Mouse (Mus musculus): Measurements from ENCODE around the gene Adgrd1. TPM values are rescaled to one million over a fixed set of nuclear protein-coding genes. Genes with fewer than 3 reads are reported as not detected.
"Not testable (repeated sequence)": the region's sequence is repeated elsewhere in the genome, so short reads cannot be mapped to it uniquely, and the experiment has no call there.

Gene Adgrd1
- polyA plus RNA-seq, 1 experiment from 2014 or later, result 1.6 TPM

GRCm38 (mm10) chr5:129121654-129122285, 25.2 kb downstream of the Adgrd1 start:
- no peaks in the 10 kb centered on the region for H3K9me3 ChIP-seq (ENCODE audit: control insufficient read depth, low read length)
- no peak overlapping the region for H3K4me3 ChIP-seq (ENCODE audit: control insufficient read depth in 1 of 2, insufficient read depth in 1 of 2, low read depth in 1 of 2, low read length in 2 of 2)
- H3K27ac ChIP-seq (replicated peaks in 1 of 2; ENCODE audit: control insufficient read depth in 1 of 2, insufficient read depth in 1 of 2, low read depth in 2 of 2, low read length in 2 of 2), result no peak overlapping the region
- no peaks in the 10 kb centered on the region for H3K36me3 ChIP-seq (ENCODE audit: control insufficient read depth, insufficient read depth, low read length)
- no peak overlapping the region for H3K9ac ChIP-seq (ENCODE audit: low read length)
- H3K4me2 ChIP-seq (ENCODE audit: low read length), result no peak overlapping the region
- H3K4me1 ChIP-seq (ENCODE audit: control insufficient read depth in 2 of 2, insufficient read depth in 2 of 2, low read length in 2 of 2), result no peaks in the 10 kb centered on the region
- no peak for ATAC-seq (ENCODE audit: insufficient number of reproducible peaks, insufficient read depth, low FRiP score, low read depth)
- WGBS, result 83% methylated on average over 15 of the region's 15 CpGs
- H3K27me3 ChIP-seq (ENCODE audit: control insufficient read depth, insufficient read depth, low read length), result no peaks in the 10 kb centered on the region

GRCm38 (mm10) chr5:129122491-129122890, 25.9 kb downstream of the Adgrd1 start:
- ATAC-seq (ENCODE audit: insufficient number of reproducible peaks, insufficient read depth, low FRiP score, low read depth), result no peak
- no peak overlapping the region for H3K27ac ChIP-seq (replicated peaks in 1 of 2; ENCODE audit: control insufficient read depth in 1 of 2, insufficient read depth in 1 of 2, low read depth in 2 of 2, low read length in 2 of 2)
- 77% methylated on average over 7 of the region's 7 CpGs for WGBS

GRCm38 (mm10) chr5:129124070-129124828, 27.7 kb downstream of the Adgrd1 start:
- no peak for ATAC-seq (ENCODE audit: insufficient number of reproducible peaks, insufficient read depth, low FRiP score, low read depth)
- Histone ChIP-seq H3K27me3 (ENCODE audit: control insufficient read depth, insufficient read depth, low read length) (no peaks in the 10 kb centered on the region), H3K4me2 (ENCODE audit: low read length) (no peak overlapping the region), H3K36me3 (ENCODE audit: control insufficient read depth, insufficient read depth, low read length) (no peaks in the 10 kb centered on the region), H3K4me3 (ENCODE audit: control insufficient read depth in 1 of 2, insufficient read depth in 1 of 2, low read depth in 1 of 2, low read length in 2 of 2) (no peak overlapping the region), H3K9ac (ENCODE audit: low read length) (no peak overlapping the region), H3K27ac (replicated peaks in 1 of 2; ENCODE audit: control insufficient read depth in 1 of 2, insufficient read depth in 1 of 2, low read depth in 2 of 2, low read length in 2 of 2) (no peak overlapping the region), H3K4me1 (ENCODE audit: control insufficient read depth in 2 of 2, insufficient read depth in 2 of 2, low read length in 2 of 2) (no peaks in the 10 kb centered on the region), H3K9me3 (ENCODE audit: control insufficient read depth, low read length) (no peaks in the 10 kb centered on the region)
- WGBS, result 49% methylated on average over 11 of the region's 11 CpGs

More at GRCm38 (mm10) chr5:129122491-129122890, 25.9 kb downstream of the Adgrd1 start:
- Histone ChIP-seq H3K9ac (ENCODE audit: low read length) (no peak overlapping the region), H3K4me3 (ENCODE audit: control insufficient read depth in 1 of 2, insufficient read depth in 1 of 2, low read depth in 1 of 2, low read length in 2 of 2) (no peak overlapping the region), H3K4me1 (ENCODE audit: control insufficient read depth in 2 of 2, insufficient read depth in 2 of 2, low read length in 2 of 2) (no peaks in the 10 kb centered on the region), H3K27me3 (ENCODE audit: control insufficient read depth, insufficient read depth, low read length) (no peaks in the 10 kb centered on the region), H3K36me3 (ENCODE audit: control insufficient read depth, insufficient read depth, low read length) (no peaks in the 10 kb centered on the region), H3K9me3 (ENCODE audit: control insufficient read depth, low read length) (no peaks in the 10 kb centered on the region), H3K4me2 (ENCODE audit: low read length) (no peak overlapping the region)

GRCm38 (mm10) chr5:129128310-129128709, 31.8 kb downstream of the Adgrd1 start:
- WGBS, result 92% methylated on average over 22 of the region's 22 CpGs
- H3K27ac ChIP-seq (replicated peaks in 1 of 2; ENCODE audit: control insufficient read depth in 1 of 2, insufficient read depth in 1 of 2, low read depth in 2 of 2, low read length in 2 of 2); H3K27me3 ChIP-seq (ENCODE audit: control insufficient read depth, insufficient read depth, low read length); H3K9me3 ChIP-seq (ENCODE audit: control insufficient read depth, low read length); H3K36me3 ChIP-seq (ENCODE audit: control insufficient read depth, insufficient read depth, low read length); H3K9ac ChIP-seq (ENCODE audit: low read length); ATAC-seq (ENCODE audit: insufficient number of reproducible peaks, insufficient read depth, low FRiP score, low read depth); H3K4me1 ChIP-seq (ENCODE audit: control insufficient read depth in 2 of 2, insufficient read depth in 2 of 2, low read length in 2 of 2); H3K4me2 ChIP-seq (ENCODE audit: low read length); H3K4me3 ChIP-seq (ENCODE audit: control insufficient read depth in 1 of 2, insufficient read depth in 1 of 2, low read depth in 1 of 2, low read length in 2 of 2): not testable (repeated sequence)

GRCm38 (mm10) chr5:129130301-129130700, 33.8 kb downstream of the Adgrd1 start:
- 85% methylated on average over 8 of the region's 8 CpGs for WGBS
- Histone ChIP-seq H3K4me1 (ENCODE audit: control insufficient read depth in 2 of 2, insufficient read depth in 2 of 2, low read length in 2 of 2) (peaks cover 0 to 4% of the 10 kb centered on the region in 2 experiments; a peak in 1 of 4 replicates), H3K9me3 (ENCODE audit: control insufficient read depth, low read length) (0 out of 2 replicates have a peak, but pooled peaks cover 6% of the 10 kb centered on the region), H3K4me2 (ENCODE audit: low read length) (no peak overlapping the region), H3K27me3 (ENCODE audit: control insufficient read depth, insufficient read depth, low read length) (no peaks in the 10 kb centered on the region), H3K27ac (replicated peaks in 1 of 2; ENCODE audit: control insufficient read depth in 1 of 2, insufficient read depth in 1 of 2, low read depth in 2 of 2, low read length in 2 of 2) (no peak overlapping the region), H3K4me3 (ENCODE audit: control insufficient read depth in 1 of 2, insufficient read depth in 1 of 2, low read depth in 1 of 2, low read length in 2 of 2) (no peak overlapping the region), H3K36me3 (ENCODE audit: control insufficient read depth, insufficient read depth, low read length) (no peaks in the 10 kb centered on the region), H3K9ac (ENCODE audit: low read length) (no peak overlapping the region)
- ATAC-seq (ENCODE audit: insufficient number of reproducible peaks, insufficient read depth, low FRiP score, low read depth), result no peak

- ATAC-seq (ENCODE audit: insufficient number of reproducible peaks, insufficient read depth, low FRiP score, low read depth), result no peak
- no peaks in the 10 kb centered on the region for H3K36me3 ChIP-seq (ENCODE audit: control insufficient read depth, insufficient read depth, low read length)
- whole genome bisulfite sequencing, result 79% methylated on average over 5 of the region's 5 CpGs
- no peaks in the 10 kb centered on the region for H3K9me3 ChIP-seq (ENCODE audit: control insufficient read depth, low read length)
- H3K4me1 ChIP-seq (ENCODE audit: control insufficient read depth in 2 of 2, insufficient read depth in 2 of 2, low read length in 2 of 2), result peaks cover 0 to 4% of the 10 kb centered on the region in 2 experiments; a peak in 1 of 4 replicates
- no peaks in the 10 kb centered on the region for H3K27me3 ChIP-seq (ENCODE audit: control insufficient read depth, insufficient read depth, low read length)
- no peak overlapping the region for H3K4me3 ChIP-seq (ENCODE audit: control insufficient read depth in 1 of 2, insufficient read depth in 1 of 2, low read depth in 1 of 2, low read length in 2 of 2)
- no peak overlapping the region for H3K9ac ChIP-seq (ENCODE audit: low read length)
- no peak overlapping the region for H3K27ac ChIP-seq (replicated peaks in 1 of 2; ENCODE audit: control insufficient read depth in 1 of 2, insufficient read depth in 1 of 2, low read depth in 2 of 2, low read length in 2 of 2)
- H3K4me2 ChIP-seq (ENCODE audit: low read length), result no peak overlapping the region
These were observed 40.9 kb downstream of the Adgrd1 start for GRCm38 (mm10) chr5:129137405-129137804.

- 76% methylated on average over 15 of the region's 15 CpGs for WGBS
- no peaks in the 10 kb centered on the region for H3K27me3 ChIP-seq (ENCODE audit: control insufficient read depth, insufficient read depth, low read length)
- H3K36me3 ChIP-seq (ENCODE audit: control insufficient read depth, insufficient read depth, low read length), result no peaks in the 10 kb centered on the region
- no peak overlapping the region for H3K9ac ChIP-seq (ENCODE audit: low read length)
- no peak for ATAC-seq (ENCODE audit: insufficient number of reproducible peaks, insufficient read depth, low FRiP score, low read depth)
- peaks cover 0 to 2% of the 10 kb centered on the region in 2 experiments; a peak in 1 of 4 replicates for H3K4me1 ChIP-seq (ENCODE audit: control insufficient read depth in 2 of 2, insufficient read depth in 2 of 2, low read length in 2 of 2)
- no peak overlapping the region for H3K27ac ChIP-seq (replicated peaks in 1 of 2; ENCODE audit: control insufficient read depth in 1 of 2, insufficient read depth in 1 of 2, low read depth in 2 of 2, low read length in 2 of 2)
- no peak overlapping the region for H3K4me3 ChIP-seq (ENCODE audit: control insufficient read depth in 1 of 2, insufficient read depth in 1 of 2, low read depth in 1 of 2, low read length in 2 of 2)
- H3K9me3 ChIP-seq (ENCODE audit: control insufficient read depth, low read length), result no peaks in the 10 kb centered on the region
- H3K4me2 ChIP-seq (ENCODE audit: low read length), result no peak overlapping the region
These were observed 42.0 kb downstream of the Adgrd1 start for GRCm38 (mm10) chr5:129138576-129138975.
